Mouse (Mus musculus) embryo, embryonic 10.5 days (tissue): ENCODE measurements around the gene Sucnr1.
A peak's percentile ranks its signal among the peaks of the same experiment; 100 is the strongest.

Experiments used
- DNase-seq: peaks from one replicate; pipeline ENCODE4 v3.0.0-alpha.2; 2015; ENCODE audit warnings: low spot score

Sucnr1 gene

DNA sequence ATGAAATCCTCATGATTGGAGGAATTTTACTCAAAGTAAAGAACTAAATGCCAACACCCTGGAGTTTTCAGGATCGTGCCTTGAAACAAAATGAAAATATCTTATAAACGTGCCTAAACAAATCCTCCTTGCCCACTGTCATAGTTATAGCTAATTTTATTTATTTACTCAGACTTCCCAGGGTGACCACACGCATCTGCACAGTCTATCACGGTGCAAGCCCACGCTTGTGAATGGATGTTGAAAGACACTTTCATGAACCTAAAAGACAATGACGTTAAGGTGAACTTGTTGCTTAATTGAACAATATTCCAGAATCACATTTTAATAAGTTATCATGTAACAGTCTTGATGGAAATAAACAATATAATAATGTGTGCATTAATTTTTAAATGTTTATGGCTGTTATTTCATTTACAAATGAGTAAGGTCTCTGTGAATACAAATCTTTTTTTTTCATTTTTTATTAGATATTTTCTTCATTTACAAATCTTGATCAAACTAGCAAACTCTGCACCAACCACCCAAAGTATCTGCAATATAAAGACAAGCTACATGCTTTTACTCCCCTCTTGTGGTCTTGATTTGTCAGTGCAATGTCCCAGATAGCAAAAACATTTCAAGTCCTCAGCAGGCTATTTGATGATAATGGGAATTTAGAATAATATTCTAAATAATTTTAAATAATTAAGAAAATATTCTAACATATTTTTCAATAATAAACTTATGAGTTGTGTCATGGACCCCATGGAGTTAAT lies 30.4 kb downstream of the Sucnr1 start:
- peak; percentile 58 for DNase-seq

DNA sequence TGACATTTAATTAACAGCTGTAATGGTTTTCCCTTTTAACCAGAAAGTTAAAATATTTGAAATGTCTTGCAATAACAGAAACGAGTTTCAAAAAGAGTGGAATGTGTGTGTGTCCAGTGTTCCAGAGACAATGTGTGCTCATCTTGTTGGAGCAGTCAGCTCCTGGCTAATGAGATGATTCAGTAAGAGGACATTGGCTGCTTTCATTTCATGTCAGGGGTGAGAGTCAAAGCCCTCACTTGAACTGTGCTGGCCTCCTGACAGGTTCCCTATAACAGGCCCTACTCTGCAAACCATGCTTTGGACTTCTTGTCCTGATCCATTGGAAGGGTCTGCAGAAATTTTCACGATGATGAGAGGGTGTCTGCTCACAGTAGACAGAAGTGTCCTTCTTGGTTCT lies 32.9 kb downstream of the Sucnr1 start:
- DNase-seq: no peak

DNA sequence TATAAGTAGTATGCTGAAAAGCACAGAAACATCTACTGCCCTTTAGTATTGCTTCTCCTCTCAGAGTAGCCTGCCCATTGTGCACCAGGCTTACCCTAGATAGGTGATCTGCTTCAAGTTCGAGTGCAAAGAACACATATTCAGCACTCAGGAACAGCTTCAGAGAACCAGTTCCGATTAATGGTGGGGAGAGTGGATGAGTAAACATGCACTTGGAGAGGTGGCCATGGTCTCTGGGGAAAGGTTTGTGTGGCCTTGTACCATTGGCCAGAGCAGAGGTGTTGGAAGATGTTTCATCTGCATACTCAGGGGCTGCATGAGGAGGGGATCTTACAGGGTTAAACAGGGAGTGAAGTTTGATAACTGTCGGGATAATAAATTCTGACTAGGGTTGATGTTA lies 39.8 kb downstream of the Sucnr1 start:
- DNase-seq: no peak

DNA sequence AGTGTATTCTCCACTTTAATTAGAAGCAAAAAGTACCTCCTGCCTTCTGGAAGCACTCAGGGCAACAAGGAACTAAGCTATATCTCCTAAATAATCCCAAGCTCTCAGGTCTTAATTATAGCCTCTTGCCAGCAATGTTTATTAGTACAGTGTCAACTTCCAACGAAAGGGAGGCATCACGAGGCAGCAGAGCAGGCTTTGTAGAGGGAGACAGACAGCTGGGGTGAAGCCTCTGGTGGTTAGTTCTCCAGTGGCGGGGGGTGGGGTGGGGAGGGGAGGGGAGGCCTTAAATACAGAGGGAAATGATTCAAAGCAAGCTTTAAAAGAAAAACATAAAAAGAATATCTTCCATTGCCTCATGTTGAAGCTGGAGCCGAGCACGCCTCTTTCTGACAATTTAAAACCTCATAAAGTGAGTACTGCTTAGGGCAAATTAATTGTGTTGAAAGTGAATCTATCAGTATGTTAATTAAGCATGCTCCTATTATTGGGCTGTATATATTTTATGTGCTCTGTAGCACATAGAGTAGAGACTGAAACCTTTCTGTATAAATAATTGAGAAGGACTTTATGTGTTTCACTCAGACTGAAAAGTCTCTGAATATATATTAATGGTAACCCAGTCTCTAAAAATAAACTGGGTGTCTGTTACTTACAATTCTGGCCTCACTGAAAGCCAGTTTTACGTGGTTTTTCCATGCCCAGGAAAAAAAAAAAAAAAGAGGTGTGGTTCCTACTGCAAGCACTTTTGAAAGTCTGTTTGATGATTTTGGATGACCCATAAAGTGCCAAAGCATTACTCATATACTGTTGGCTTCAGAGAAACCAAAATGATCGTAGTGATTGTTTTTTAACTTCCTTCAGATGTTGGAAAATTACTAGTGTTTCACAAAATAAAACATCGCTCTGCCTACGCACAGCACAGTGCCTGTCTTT lies 42.5 kb downstream of the Sucnr1 start:
- peak; percentile 10 for DNase-seq

DNA sequence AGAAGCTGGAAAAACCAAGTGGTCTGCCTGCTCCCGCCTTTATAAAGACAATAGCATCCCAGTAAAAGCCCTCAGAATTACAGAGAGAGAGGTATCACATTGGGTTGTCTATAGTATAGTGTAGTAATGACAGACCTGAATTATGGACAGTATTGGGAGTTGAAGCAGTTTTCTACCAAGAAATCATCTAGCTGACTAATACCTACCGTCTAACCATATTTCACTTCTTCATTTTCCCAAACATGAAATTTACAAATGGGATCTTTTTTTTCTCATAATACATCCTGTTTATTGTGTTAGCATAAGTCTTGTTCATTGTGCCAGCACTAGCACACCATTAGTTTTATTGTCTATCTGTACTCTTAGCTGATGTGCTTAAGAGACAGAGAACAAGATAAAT lies 44.9 kb downstream of the Sucnr1 start:
- no peak for DNase-seq

DNA sequence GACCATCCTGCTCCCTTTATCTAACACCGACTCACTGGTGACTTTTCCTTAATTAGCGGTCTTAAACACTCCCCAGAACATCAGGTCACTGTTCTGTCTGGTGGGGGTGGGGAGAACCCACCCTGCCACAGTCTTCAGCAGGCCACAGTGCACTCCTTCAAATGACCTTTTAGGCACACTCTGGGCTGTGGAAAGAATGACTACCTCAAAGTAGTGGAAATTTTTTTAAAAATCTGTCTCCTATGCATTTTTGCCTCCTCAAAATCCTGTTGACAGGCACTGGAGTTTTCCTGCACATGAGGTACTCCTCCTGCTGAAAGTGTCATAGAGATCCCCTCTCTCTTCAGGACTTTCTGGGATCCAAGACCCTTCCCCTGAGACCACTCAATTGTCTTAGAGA lies 46.6 kb downstream of the Sucnr1 start:
- no peak for DNase-seq

DNA sequence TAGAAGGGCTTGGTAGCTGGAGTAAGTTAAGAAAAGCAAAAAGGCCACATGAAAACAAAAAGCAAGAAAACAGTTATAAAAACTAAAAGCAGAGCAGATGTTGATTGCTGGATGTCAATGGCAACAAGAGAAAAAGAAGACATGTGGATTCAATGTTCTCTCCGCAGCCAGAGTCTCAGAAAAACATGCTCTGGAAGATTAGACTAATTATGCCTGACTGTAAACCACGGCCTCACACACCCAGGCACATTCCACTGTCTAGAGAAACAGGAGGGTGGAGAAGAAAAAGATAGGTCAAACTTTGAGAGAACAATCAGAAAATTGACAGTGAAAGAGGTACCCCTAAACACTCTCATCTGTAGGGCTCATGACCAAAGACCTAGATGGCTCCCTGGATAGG lies 54.1 kb downstream of the Sucnr1 start:
- DNase-seq: no peak
